Mouse (Mus musculus): Measurements from ENCODE around the gene Sh3bp4. TPM values are rescaled to one million over a fixed set of nuclear protein-coding genes. Genes with fewer than 3 reads are reported as not detected.

Gene Sh3bp4
- polyA plus RNA-seq, 1 experiment from 2014 or later = 28.7 TPM

GRCm38 (mm10) chr1:89082171-89082882 is 12.1 kb downstream of the Sh3bp4 start:
- H3K4me1 ChIP-seq = peaks cover 70% of the 10 kb centered on the region
- H3K27ac ChIP-seq = no peak overlapping the region
- ATAC-seq (replicated peaks; ENCODE audit: low FRiP score) = no peak
- H3K4me3 ChIP-seq (replicated peaks) = no peak overlapping the region
- 25% methylated on average over 14 of the region's 14 CpGs for WGBS
- H3K36me3 ChIP-seq = 0 out of 2 replicates have a peak, but pooled peaks cover 2% of the 10 kb centered on the region
- H3K4me2 ChIP-seq = no peak overlapping the region
- no peaks in the 10 kb centered on the region for H3K9me3 ChIP-seq (replicated peaks)
- H3K9ac ChIP-seq = no peak overlapping the region
- H3K27me3 ChIP-seq = no peaks in the 10 kb centered on the region

- Histone ChIP-seq H3K4me2 (no peak overlapping the region), H3K9me3 (replicated peaks) (no peaks in the 10 kb centered on the region), H3K27ac (no peak overlapping the region), H3K4me3 (replicated peaks) (no peak overlapping the region), H3K36me3 (0 out of 2 replicates have a peak, but pooled peaks cover 2% of the 10 kb centered on the region), H3K27me3 (no peaks in the 10 kb centered on the region), H3K9ac (no peak overlapping the region), H3K4me1 (peaks cover 72% of the 10 kb centered on the region)
- 64% methylated on average over 9 of the region's 9 CpGs for WGBS
- ATAC-seq (replicated peaks; ENCODE audit: low FRiP score) = no peak
Measured at GRCm38 (mm10) chr1:89086575-89087153, 16.4 kb downstream of the Sh3bp4 start.

- Histone ChIP-seq H3K4me2 (no peak overlapping the region), H3K9me3 (replicated peaks) (no peaks in the 10 kb centered on the region), H3K27ac (no peak overlapping the region), H3K36me3 (0 out of 2 replicates have a peak, but pooled peaks cover 2% of the 10 kb centered on the region), H3K9ac (no peak overlapping the region), H3K4me3 (replicated peaks) (no peak overlapping the region), H3K27me3 (no peaks in the 10 kb centered on the region), H3K4me1 (peaks cover 72% of the 10 kb centered on the region)
- no peak for ATAC-seq (replicated peaks; ENCODE audit: low FRiP score)
- 51% methylated on average over 10 of the region's 10 CpGs for WGBS
Measured at GRCm38 (mm10) chr1:89088144-89088543, 17.9 kb downstream of the Sh3bp4 start.

DNA sequence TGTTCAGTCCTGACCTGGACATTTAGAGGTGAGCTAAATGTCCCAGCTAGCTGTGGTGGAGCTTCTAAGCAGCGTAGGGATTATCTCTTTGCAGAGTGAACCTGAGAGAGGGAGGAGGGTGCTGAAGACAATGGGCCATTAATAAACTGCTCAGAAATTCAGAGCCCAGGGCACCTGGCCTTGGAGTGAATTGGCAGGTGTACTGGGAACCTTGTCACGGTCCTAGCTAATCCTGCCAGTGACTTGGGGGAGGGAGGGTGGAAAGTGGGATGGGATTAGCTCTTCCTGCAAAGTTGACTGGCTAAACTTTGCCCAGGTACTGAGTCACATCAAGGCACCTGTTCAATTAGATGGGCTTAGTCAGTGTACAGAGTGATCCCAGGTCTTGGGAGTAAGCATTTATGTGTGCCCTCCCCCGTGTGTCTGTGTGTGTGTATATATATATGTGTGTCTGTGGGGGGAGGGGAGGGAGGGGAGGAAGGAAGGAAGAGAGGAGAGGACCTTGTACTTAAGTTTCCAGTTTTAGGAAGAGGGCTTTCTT is 18.6 kb downstream of the Sh3bp4 start:
- Histone ChIP-seq H3K4me1 (peaks cover 75% of the 10 kb centered on the region), H3K9ac (no peak overlapping the region), H3K36me3 (0 out of 2 replicates have a peak, but pooled peaks cover 2% of the 10 kb centered on the region), H3K27me3 (no peaks in the 10 kb centered on the region), H3K4me3 (replicated peaks) (no peak overlapping the region), H3K4me2 (no peak overlapping the region), H3K9me3 (replicated peaks) (no peaks in the 10 kb centered on the region), H3K27ac (no peak overlapping the region)
- WGBS = 67% methylated on average over 3 of the region's 3 CpGs
- ATAC-seq (replicated peaks; ENCODE audit: low FRiP score) = no peak

DNA sequence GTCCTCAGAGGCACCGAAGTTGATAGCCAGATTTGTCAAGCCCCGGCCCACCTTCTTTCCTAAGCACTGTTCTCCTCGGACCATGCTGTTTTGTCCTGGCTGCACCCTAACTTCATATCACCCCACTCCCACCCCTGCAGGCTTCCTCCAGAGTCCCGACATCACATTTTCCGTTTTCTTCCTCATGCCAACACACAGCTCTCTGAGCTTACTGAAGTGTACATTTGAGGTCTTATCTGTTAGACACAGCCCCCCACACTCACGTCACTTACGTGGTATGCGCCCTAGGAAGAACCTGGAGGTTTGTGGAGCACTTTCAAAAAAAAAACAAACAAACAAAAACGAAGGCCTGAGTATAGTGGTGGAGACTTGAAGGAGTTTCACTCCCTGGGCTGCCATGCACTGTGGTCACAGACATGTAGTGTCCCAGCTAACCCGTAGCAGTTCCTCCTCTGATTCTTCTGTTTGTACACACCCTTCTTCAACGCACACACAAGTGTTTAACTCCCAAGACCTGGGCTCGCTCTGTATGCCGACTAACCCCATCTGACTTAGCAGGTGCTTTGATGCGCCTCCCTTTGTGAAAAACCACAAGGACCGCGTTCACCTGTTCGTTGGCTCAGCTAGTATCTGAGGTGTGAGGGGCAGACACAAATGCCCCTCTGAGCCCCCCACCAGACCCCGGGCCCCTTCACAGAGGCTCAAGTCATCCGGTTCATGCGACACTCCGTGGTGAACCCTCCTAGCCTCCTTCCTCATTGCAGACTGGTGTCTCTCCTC is 19.8 kb downstream of the Sh3bp4 start:
- ATAC-seq (replicated peaks; ENCODE audit: low FRiP score) = no peak
- no peaks in the 10 kb centered on the region for H3K36me3 ChIP-seq
- H3K9ac ChIP-seq = no peak overlapping the region
- H3K4me2 ChIP-seq = no peak overlapping the region
- peaks cover 86% of the 10 kb centered on the region for H3K4me1 ChIP-seq
- H3K9me3 ChIP-seq (replicated peaks) = no peaks in the 10 kb centered on the region
- H3K27me3 ChIP-seq = no peaks in the 10 kb centered on the region
- H3K27ac ChIP-seq = peak overlapping the region; percentile 39
- 75% methylated on average over 21 of the region's 21 CpGs for WGBS
- H3K4me3 ChIP-seq (replicated peaks) = no peak overlapping the region

GRCm38 (mm10) chr1:89090676-89091075 is 20.5 kb downstream of the Sh3bp4 start:
- Histone ChIP-seq H3K4me3 (replicated peaks) (no peak overlapping the region), H3K27me3 (no peaks in the 10 kb centered on the region), H3K4me1 (peaks cover 91% of the 10 kb centered on the region), H3K4me2 (no peak overlapping the region), H3K36me3 (no peaks in the 10 kb centered on the region), H3K27ac (peak overlapping the region; percentile 34; the same call in 1 of the 2 replicates), H3K9ac (no peak overlapping the region), H3K9me3 (replicated peaks) (no peaks in the 10 kb centered on the region)
- WGBS = 80% methylated on average over 8 of the region's 8 CpGs
- no peak for ATAC-seq (replicated peaks; ENCODE audit: low FRiP score)

- Histone ChIP-seq H3K9me3 (replicated peaks) (no peaks in the 10 kb centered on the region), H3K9ac (no peak overlapping the region), H3K4me2 (peak overlapping the region; percentile 46), H3K36me3 (no peaks in the 10 kb centered on the region), H3K27me3 (no peaks in the 10 kb centered on the region), H3K27ac (peak overlapping the region; percentile 90), H3K4me3 (replicated peaks) (no peak overlapping the region), H3K4me1 (peaks cover 88% of the 10 kb centered on the region)
- WGBS = 29% methylated on average over 5 of the region's 5 CpGs
- no peak for ATAC-seq (replicated peaks; ENCODE audit: low FRiP score)
Measured at GRCm38 (mm10) chr1:89092019-89092418, 21.8 kb downstream of the Sh3bp4 start.

DNA sequence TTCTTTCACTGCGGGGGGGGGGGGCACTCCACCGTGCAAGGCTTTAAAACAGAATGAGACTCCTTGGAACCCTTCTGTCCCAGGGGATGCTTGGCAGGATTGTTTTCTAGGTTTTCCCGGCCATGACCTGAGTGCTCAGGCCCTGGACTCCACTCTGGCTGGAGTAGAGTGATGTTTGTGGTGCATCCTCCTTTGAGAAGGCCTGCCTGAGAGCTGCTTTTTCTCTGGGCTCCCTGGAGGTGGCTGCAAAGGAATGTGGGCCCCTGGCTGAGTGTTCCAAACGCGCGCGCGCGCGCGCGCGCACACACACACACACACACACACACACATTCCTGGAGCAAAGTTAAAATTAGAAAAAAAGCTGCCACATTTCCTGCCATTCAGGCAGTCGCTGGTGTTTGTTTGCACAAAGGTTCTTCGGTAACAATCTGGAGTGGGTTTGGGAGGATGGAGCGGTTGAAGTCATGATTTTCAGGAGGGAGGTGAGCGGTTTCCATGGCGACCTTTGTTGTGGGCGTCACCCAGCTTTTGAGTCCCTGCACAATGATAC is 22.3 kb downstream of the Sh3bp4 start:
- H3K4me1 ChIP-seq = peaks cover 86% of the 10 kb centered on the region
- H3K9me3 ChIP-seq (replicated peaks) = no peaks in the 10 kb centered on the region
- H3K4me2 ChIP-seq = peak overlapping the region; percentile 46
- H3K27me3 ChIP-seq = no peaks in the 10 kb centered on the region
- peak overlapping the region; percentile 90 for H3K27ac ChIP-seq
- no peak overlapping the region for H3K9ac ChIP-seq
- WGBS = 10% methylated on average over 19 of the region's 19 CpGs
- peak overlapping the region; percentile 23 for H3K4me3 ChIP-seq (replicated peaks)
- no peaks in the 10 kb centered on the region for H3K36me3 ChIP-seq
- ATAC-seq (replicated peaks; ENCODE audit: low FRiP score) = peak; percentile 50

DNA sequence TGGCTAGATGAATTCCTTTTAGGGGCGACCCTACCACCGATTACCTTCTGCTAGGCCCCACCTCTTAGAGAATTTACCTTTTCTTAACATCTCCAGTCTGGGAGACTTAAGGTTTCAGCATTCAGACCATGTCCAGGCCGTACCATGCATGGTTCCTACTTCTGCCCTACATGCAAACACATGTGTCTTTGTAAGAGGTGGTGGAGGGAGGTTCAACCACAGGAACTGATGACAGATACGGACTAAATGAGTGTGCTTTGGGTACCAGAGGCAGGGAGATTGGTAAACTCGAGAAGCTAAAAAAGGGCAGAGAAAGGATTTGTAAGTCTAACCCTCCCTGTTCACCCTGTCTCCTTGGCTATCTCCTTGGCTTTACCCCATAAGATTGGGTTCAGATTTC is 23.5 kb downstream of the Sh3bp4 start:
- Histone ChIP-seq H3K9me3 (replicated peaks) (no peaks in the 10 kb centered on the region), H3K36me3 (no peaks in the 10 kb centered on the region), H3K27ac (no peak overlapping the region), H3K4me1 (peaks cover 77% of the 10 kb centered on the region), H3K4me3 (replicated peaks) (no peak overlapping the region), H3K27me3 (no peaks in the 10 kb centered on the region), H3K4me2 (no peak overlapping the region), H3K9ac (no peak overlapping the region)
- ATAC-seq (replicated peaks; ENCODE audit: low FRiP score) = no peak
- WGBS = 79% methylated on average over 5 of the region's 5 CpGs

DNA sequence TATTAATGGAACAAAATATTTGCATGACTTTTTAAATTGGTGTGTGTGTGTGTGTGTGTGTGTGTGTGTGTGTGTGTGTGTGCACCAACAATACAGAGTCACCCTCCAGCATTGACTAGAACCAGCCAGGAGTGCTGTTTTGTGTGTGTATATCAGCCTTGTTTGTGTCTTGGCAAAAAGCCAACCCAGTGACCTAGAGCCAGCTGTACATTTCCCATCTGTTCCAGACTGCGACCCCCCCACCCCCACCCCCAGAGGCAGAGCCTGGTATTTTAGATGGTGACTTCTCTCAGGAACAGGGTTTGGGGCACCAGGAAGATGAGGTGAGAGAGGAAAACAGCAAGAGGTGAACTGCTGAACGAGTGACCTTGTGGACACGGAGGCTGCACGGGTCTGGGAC is 24.2 kb downstream of the Sh3bp4 start:
- H3K4me1 ChIP-seq = peaks cover 70% of the 10 kb centered on the region
- no peaks in the 10 kb centered on the region for H3K36me3 ChIP-seq
- peak overlapping the region; percentile 10; the same call in 1 of the 2 replicates for H3K27ac ChIP-seq
- no peaks in the 10 kb centered on the region for H3K27me3 ChIP-seq
- H3K9ac ChIP-seq = no peak overlapping the region
- ATAC-seq (replicated peaks; ENCODE audit: low FRiP score) = no peak
- no peaks in the 10 kb centered on the region for H3K9me3 ChIP-seq (replicated peaks)
- no peak overlapping the region for H3K4me2 ChIP-seq
- no peak overlapping the region for H3K4me3 ChIP-seq (replicated peaks)
- WGBS = 30% methylated on average over 4 of the region's 4 CpGs

- no peak overlapping the region for H3K9ac ChIP-seq
- peaks cover 56% of the 10 kb centered on the region for H3K4me1 ChIP-seq
- no peaks in the 10 kb centered on the region for H3K27me3 ChIP-seq
- ATAC-seq (replicated peaks; ENCODE audit: low FRiP score) = peak; percentile 54
- H3K36me3 ChIP-seq = no peaks in the 10 kb centered on the region
- 24% methylated on average over 14 of the region's 14 CpGs for WGBS
- no peaks in the 10 kb centered on the region for H3K9me3 ChIP-seq (replicated peaks)
- H3K4me2 ChIP-seq = peak overlapping the region; percentile 43
- peak overlapping the region; percentile 63 for H3K27ac ChIP-seq
- H3K4me3 ChIP-seq (replicated peaks) = no peak overlapping the region
Measured at GRCm38 (mm10) chr1:89095642-89096424, 25.6 kb downstream of the Sh3bp4 start.
